Mouse (Mus musculus) layer of hippocampus, adult 2 months (tissue): ENCODE results near the gene Samhd1. TPM values are rescaled to one million over a fixed set of nuclear protein-coding genes. Genes with fewer than 3 reads are reported as not detected.

Source experiments
- DNase-seq, 2 experiments: peaks; one replicate each; pipeline ENCODE4 v3.0.0; 2022; ENCODE audit warnings: low spot score in 2 of 2
- H3K27ac ChIP-seq: fragments of 200-600 bp; 2 replicates; pipeline ENCODE4 v1.8.1; 2022
- H3K4me3 ChIP-seq: fragments of 200-600 bp; 2 replicates; pipeline ENCODE4 v1.8.1; 2022; ENCODE audit warnings: mild to moderate bottlenecking
- CTCF ChIP-seq: fragments of 200-600 bp; conservative IDR thresholded peaks from 2 replicates; pipeline ENCODE4 v1.8.1; 2022; ENCODE audit warnings: antibody characterized with exemption, mild to moderate bottlenecking, moderate library complexity
- total RNA-seq, 2 experiments: library from RNA; stranded (reverse); gene quantifications; 2 replicates each; pipeline ENCODE4 v1.2.3; 2021

Gene Samhd1
- total RNA-seq, 2 experiments from 2014 or later, result 14.3 to 16.8 TPM

DNA sequence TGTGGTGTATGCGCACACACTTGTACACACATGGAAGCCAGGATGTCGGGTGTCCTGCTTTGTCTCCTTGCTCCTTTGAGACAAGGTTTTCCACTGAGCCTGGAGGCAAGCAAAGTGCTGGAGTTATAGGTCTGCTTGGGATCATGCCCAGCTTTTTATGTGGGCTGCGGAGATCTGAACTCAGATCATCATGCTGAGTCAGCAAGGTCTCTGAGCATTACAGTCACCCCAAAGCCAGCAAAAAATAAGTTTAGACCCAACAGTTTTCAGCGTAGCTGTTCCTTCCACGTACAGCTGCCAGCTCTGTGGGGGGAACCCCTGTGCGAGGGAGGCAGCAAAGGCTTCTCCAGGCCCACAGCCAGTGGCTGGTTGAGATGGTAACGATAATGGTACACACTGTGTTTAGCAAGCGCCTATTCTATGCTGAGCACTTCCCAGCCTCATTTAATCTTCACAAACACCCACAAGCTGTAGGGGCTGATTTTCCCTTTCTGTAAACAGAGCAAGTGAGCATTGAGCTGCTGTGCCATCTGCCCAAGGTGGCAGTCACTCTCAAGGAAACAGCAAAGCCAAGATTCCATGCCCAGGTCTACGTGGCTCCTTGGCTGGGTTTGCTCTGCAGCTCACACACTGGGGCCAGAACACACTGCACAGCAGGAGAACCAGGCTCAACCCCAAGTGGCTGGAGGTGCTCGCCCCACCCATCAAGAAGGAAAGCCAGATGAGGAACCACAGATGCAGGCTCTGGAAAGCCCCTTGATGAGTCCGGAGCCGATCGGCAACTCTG, 86.5 kb downstream of the Samhd1 start:
- H3K27ac ChIP-seq, result peak overlapping the region; percentile 88
- H3K4me3 ChIP-seq, result peak overlapping the region; percentile 3; the same call in 1 of the 2 replicates
- peak; percentile 70 to 84 for DNase-seq
- TF ChIP-seq CTCF, result no peak

Other genes with a start within 250 kb of the Samhd1 start
- under 1 TPM; 0.31 to 0.34 TPM for gene Sla2, start 248.1 kb downstream of the Samhd1 start, total RNA-seq
- 100 to 1,000 TPM; 416 to 430 TPM for gene Ndrg3, start 143.2 kb downstream of the Samhd1 start, total RNA-seq
- gene Dsn1, start 128.1 kb downstream of the Samhd1 start, total RNA-seq, result 1 to 10 TPM; 2.8 to 3.7 TPM
- gene Soga1, start 56.0 kb downstream of the Samhd1 start, total RNA-seq, result 10 to 100 TPM; 31.4 to 36.3 TPM
- gene Tldc2, start 48.2 kb downstream of the Samhd1 start, total RNA-seq, result not detected
- gene Rbl1, start 69.3 kb upstream of the Samhd1 start, total RNA-seq, result 1 to 10 TPM; 1.5 to 1.7 TPM
- gene Rpn2, start 143.8 kb upstream of the Samhd1 start, total RNA-seq, result 100 to 1,000 TPM; 132 to 138 TPM
- 1 to 10 TPM in 1 of 2 experiments, under 1 TPM in 1; 0.61 to 1.2 TPM for gene Mroh8, start 144.3 kb upstream of the Samhd1 start, total RNA-seq
- not detected for gene Ghrh, start 212.2 kb upstream of the Samhd1 start, total RNA-seq
- gene Manbal, start 232.3 kb upstream of the Samhd1 start, total RNA-seq, result 10 to 100 TPM; 52.0 to 55.7 TPM